Comparison of ENCODE assay signal across 8 mouse cellular contexts in the genomic region with DNA sequence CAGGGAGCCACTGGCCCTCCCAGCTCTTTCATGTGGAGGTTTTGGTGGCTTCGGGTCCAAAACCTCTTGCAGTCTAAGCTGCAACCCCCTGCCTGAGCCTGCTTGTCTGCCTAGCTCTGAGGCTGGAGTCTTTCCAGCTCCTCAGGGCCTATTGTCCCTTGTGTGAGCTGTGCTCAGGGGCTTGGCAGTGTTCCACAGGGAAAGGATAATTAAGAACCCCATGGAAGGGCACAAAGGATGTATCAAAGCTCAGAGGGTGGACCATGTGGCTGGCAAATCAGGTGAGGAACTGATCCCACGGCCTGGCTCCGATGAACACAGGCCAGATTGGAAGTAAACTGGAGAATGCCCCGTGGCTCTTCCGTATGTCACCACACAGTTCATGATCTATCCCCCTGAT. TPM values are rescaled to one million over a fixed set of nuclear protein-coding genes. Genes with fewer than 3 reads are reported as not detected.
DNase-seq lines count a peak whose midpoint lies in the region; ATAC-seq and TF ChIP-seq lines count a peak whose summit lies in the region.

No protein-coding gene starts in this region.

- no peaks in the 10 kb centered on the region for H3K9me3 ChIP-seq in embryonic facial prominence, embryonic 14.5 days (ENCODE audit: control insufficient read depth, low read length)
- no peaks in the 10 kb centered on the region for H3K9me3 ChIP-seq in hindbrain, embryonic 14.5 days (ENCODE audit: control insufficient read depth, low read length)
- H3K9me3 ChIP-seq in limb, embryonic 14.5 days (ENCODE audit: control insufficient read depth, low read length): no peaks in the 10 kb centered on the region
- no peaks in the 10 kb centered on the region for H3K9me3 ChIP-seq in stomach, postnatal 0 days (ENCODE audit: control insufficient read depth, low read length)

- peak; percentile 54; the same call in 1 of the 2 replicates for ATAC-seq in embryonic facial prominence, embryonic 14.5 days (ENCODE audit: low read depth)
- ATAC-seq in hindbrain, embryonic 14.5 days (ENCODE audit: low FRiP score): peak; percentile 38; the same call in 1 of the 2 replicates
- no peak for ATAC-seq in limb, embryonic 14.5 days (ENCODE audit: low FRiP score, low read depth)
- ATAC-seq in stomach, postnatal 0 days (ENCODE audit: low FRiP score, low TSS enrichment): no peak

- H3K4me1 ChIP-seq in embryonic facial prominence, embryonic 14.5 days (ENCODE audit: control insufficient read depth, insufficient read depth, low read length): peaks cover 74% of the 10 kb centered on the region
- H3K4me1 ChIP-seq in hindbrain, embryonic 14.5 days (replicated peaks; ENCODE audit: control insufficient read depth, insufficient read depth, low read length): peaks cover 78% of the 10 kb centered on the region
- H3K4me1 ChIP-seq in limb, embryonic 14.5 days (ENCODE audit: control insufficient read depth, insufficient read depth, low read length): peaks cover 90% of the 10 kb centered on the region
- H3K4me1 ChIP-seq in stomach, postnatal 0 days (replicated peaks; ENCODE audit: control insufficient read depth, insufficient read depth): peaks cover 22% of the 10 kb centered on the region

- TF ChIP-seq EP300 in stomach, postnatal 0 days (optimal IDR thresholded peaks at IDR 0.05): no peak

- H3K36me3 ChIP-seq in embryonic facial prominence, embryonic 14.5 days (ENCODE audit: control insufficient read depth, insufficient read depth, low read length): no peaks in the 10 kb centered on the region
- no peaks in the 10 kb centered on the region for H3K36me3 ChIP-seq in hindbrain, embryonic 14.5 days (replicated peaks; ENCODE audit: control insufficient read depth, insufficient read depth)
- no peaks in the 10 kb centered on the region for H3K36me3 ChIP-seq in limb, embryonic 14.5 days (ENCODE audit: control insufficient read depth, insufficient read depth, low read length)
- H3K36me3 ChIP-seq in stomach, postnatal 0 days (ENCODE audit: control insufficient read depth, insufficient read depth, low read length): no peaks in the 10 kb centered on the region

- H3K4me3 ChIP-seq in embryonic facial prominence, embryonic 14.5 days (ENCODE audit: low read depth, low read length): no peak overlapping the region
- no peak overlapping the region for H3K4me3 ChIP-seq in hindbrain, embryonic 14.5 days (replicated peaks; ENCODE audit: low read length)
- no peak overlapping the region for H3K4me3 ChIP-seq in limb, embryonic 14.5 days (replicated peaks; ENCODE audit: low read length)
- H3K4me3 ChIP-seq in stomach, postnatal 0 days (ENCODE audit: low read depth, low read length): no peak overlapping the region

- H3K4me2 ChIP-seq in embryonic facial prominence, embryonic 14.5 days (ENCODE audit: low read depth, low read length): no peak overlapping the region
- no peak overlapping the region for H3K4me2 ChIP-seq in hindbrain, embryonic 14.5 days (replicated peaks)
- H3K4me2 ChIP-seq in limb, embryonic 14.5 days (replicated peaks; ENCODE audit: low read depth, low read length, severe bottlenecking): no peak overlapping the region; the same call in 1 of the 2 replicates
- no peak overlapping the region for H3K4me2 ChIP-seq in stomach, postnatal 0 days (replicated peaks; ENCODE audit: low read depth)

- WGBS in embryonic facial prominence, embryonic 14.5 days: 34% methylated on average over 5 of the region's 5 CpGs
- 42% methylated on average over 5 of the region's 5 CpGs for WGBS in hindbrain, embryonic 14.5 days
- 50% methylated on average over 5 of the region's 5 CpGs for WGBS in limb, embryonic 14.5 days
- 57% methylated on average over 5 of the region's 5 CpGs for WGBS in stomach, postnatal 0 days

- peak; percentile 54 for DNase-seq in adrenal gland, postnatal 10 days
- no peak for DNase-seq in adrenal gland, adult 8-10 months
- DNase-seq in MN1 (ENCODE audit: low spot score): peak; percentile 67
- DNase-seq in embryonic facial prominence, embryonic 14.5 days (ENCODE audit: low spot score): peak; percentile 87
- DNase-seq in hindbrain, embryonic 14.5 days (ENCODE audit: low spot score): peak; percentile 79
- no peak for DNase-seq in limb, embryonic 14.5 days (ENCODE audit: low spot score)
- no peak for DNase-seq in stomach, postnatal 0 days (ENCODE audit: low spot score)
- no peak for DNase-seq in frontal cortex, postnatal 25 days (ENCODE audit: low spot score in 2 of 2)

- no peak for TF ChIP-seq CTCF in stomach, postnatal 0 days (IDR thresholded peaks at IDR 0.05; ENCODE audit: low read depth)

- H3K27ac ChIP-seq in embryonic facial prominence, embryonic 14.5 days (replicated peaks; ENCODE audit: low read depth, low read length): peak overlapping the region; percentile 92
- H3K27ac ChIP-seq in hindbrain, embryonic 14.5 days: peak overlapping the region; percentile 92
- H3K27ac ChIP-seq in limb, embryonic 14.5 days (replicated peaks; ENCODE audit: low read depth, low read length): peak overlapping the region; percentile 84
- no peak overlapping the region for H3K27ac ChIP-seq in stomach, postnatal 0 days (replicated peaks)

- no peaks in the 10 kb centered on the region for H3K27me3 ChIP-seq in embryonic facial prominence, embryonic 14.5 days (replicated peaks; ENCODE audit: control insufficient read depth, insufficient read depth, low read length)
- no peaks in the 10 kb centered on the region for H3K27me3 ChIP-seq in hindbrain, embryonic 14.5 days (ENCODE audit: control insufficient read depth, insufficient read depth, low read length)
- H3K27me3 ChIP-seq in limb, embryonic 14.5 days (ENCODE audit: control insufficient read depth, insufficient read depth, low read length): no peaks in the 10 kb centered on the region
- no peaks in the 10 kb centered on the region for H3K27me3 ChIP-seq in stomach, postnatal 0 days (ENCODE audit: control insufficient read depth, insufficient read depth, low read length)

- TF ChIP-seq POLR2A in limb, embryonic 14.5 days (IDR thresholded peaks at IDR 0.05; ENCODE audit: borderline replicate concordance, extremely low read depth, insufficient read depth, insufficient read length): no peak

- no peak overlapping the region; the same call in 1 of the 2 replicates for H3K9ac ChIP-seq in embryonic facial prominence, embryonic 14.5 days (ENCODE audit: low read depth, low read length)
- H3K9ac ChIP-seq in hindbrain, embryonic 14.5 days: peak overlapping the region; percentile 29; the same call in 1 of the 2 replicates
- H3K9ac ChIP-seq in limb, embryonic 14.5 days (ENCODE audit: low read depth, low read length, severe bottlenecking): no peak overlapping the region
- 0 out of 2 replicates have a peak overlapping the region, but pooled peaks have one; percentile 2 for H3K9ac ChIP-seq in stomach, postnatal 0 days (ENCODE audit: low read length)

RNA-seq across cellular contexts. Expression of a gene that starts 22.4 kb away (rescaled TPM):
- 10 to 100 TPM; 53.1 to 60.4 TPM for total RNA-seq in adrenal gland, postnatal 10 days (2021)
- total RNA-seq in adrenal gland, adult 8-10 months (2022): 10 to 100 TPM; 33.9 to 44.5 (median 40.0) TPM
- polyA plus RNA-seq in embryonic facial prominence, embryonic 14.5 days (2014; fragmentation: Nextera tagmentation; extraction: Ambion mirVana): 24.8 and 26.7 TPM in 2 replicates
- 13.4 and 15.7 TPM in 2 replicates for polyA plus RNA-seq in hindbrain, embryonic 14.5 days (2014; fragmentation: Nextera tagmentation; extraction: Ambion mirVana)
- polyA plus RNA-seq in limb, embryonic 14.5 days (2012; rRNA removed): 47.1 and 64.9 TPM in 2 replicates
- polyA plus RNA-seq in limb, embryonic 14.5 days (2014; fragmentation: Nextera tagmentation; extraction: Ambion mirVana): 24.3 and 25.2 TPM in 2 replicates
- 12.7 and 13.9 TPM in 2 replicates for polyA plus RNA-seq in stomach, postnatal 0 days (2015; fragmentation: Nextera tagmentation; extraction: Ambion mirVana)

RNA-seq across cellular contexts. Expression of a gene that starts 22.7 kb away (rescaled TPM):
- under 1 TPM; 0.42 to 0.51 TPM for total RNA-seq in adrenal gland, postnatal 10 days (2021)
- total RNA-seq in adrenal gland, adult 8-10 months (2022): 1 to 10 TPM in 2 of 4 experiments, under 1 TPM in 2; 0.42 to 1.8 (median 1.1) TPM
- 0.60 and 1.7 TPM in 2 replicates for polyA plus RNA-seq in embryonic facial prominence, embryonic 14.5 days (2014; fragmentation: Nextera tagmentation; extraction: Ambion mirVana)
- 1.5 and 1.9 TPM in 2 replicates for polyA plus RNA-seq in hindbrain, embryonic 14.5 days (2014; fragmentation: Nextera tagmentation; extraction: Ambion mirVana)
- polyA plus RNA-seq in limb, embryonic 14.5 days (2012; rRNA removed): 0.90 and 1.4 TPM in 2 replicates
- 0.12 and 0.43 TPM in 2 replicates for polyA plus RNA-seq in limb, embryonic 14.5 days (2014; fragmentation: Nextera tagmentation; extraction: Ambion mirVana)
- polyA plus RNA-seq in stomach, postnatal 0 days (2015; fragmentation: Nextera tagmentation; extraction: Ambion mirVana): 0.25 and 0.36 TPM in 2 replicates

RNA-seq across cellular contexts. Expression of a gene that starts 46.3 kb away (rescaled TPM):
- 10 to 100 TPM; 12.9 to 17.4 TPM for total RNA-seq in adrenal gland, postnatal 10 days (2021)
- total RNA-seq in adrenal gland, adult 8-10 months (2022): 10 to 100 TPM; 17.0 to 30.2 (median 22.3) TPM
- 9.9 and 11.4 TPM in 2 replicates for polyA plus RNA-seq in embryonic facial prominence, embryonic 14.5 days (2014; fragmentation: Nextera tagmentation; extraction: Ambion mirVana)
- 20.1 and 20.6 TPM in 2 replicates for polyA plus RNA-seq in hindbrain, embryonic 14.5 days (2014; fragmentation: Nextera tagmentation; extraction: Ambion mirVana)
- polyA plus RNA-seq in limb, embryonic 14.5 days (2012; rRNA removed): 25.4 TPM in 2 replicates
- 10.2 and 11.6 TPM in 2 replicates for polyA plus RNA-seq in limb, embryonic 14.5 days (2014; fragmentation: Nextera tagmentation; extraction: Ambion mirVana)
- polyA plus RNA-seq in stomach, postnatal 0 days (2015; fragmentation: Nextera tagmentation; extraction: Ambion mirVana): 12.1 TPM in 2 replicates

RNA-seq across cellular contexts. Expression of a gene that starts 46.4 kb away (rescaled TPM):
- total RNA-seq in adrenal gland, postnatal 10 days (2021): 10 to 100 TPM; 36.0 to 36.1 TPM
- 10 to 100 TPM; 44.1 to 57.3 (median 56.5) TPM for total RNA-seq in adrenal gland, adult 8-10 months (2022)
- 28.2 and 36.4 TPM in 2 replicates for polyA plus RNA-seq in embryonic facial prominence, embryonic 14.5 days (2014; fragmentation: Nextera tagmentation; extraction: Ambion mirVana)
- polyA plus RNA-seq in hindbrain, embryonic 14.5 days (2014; fragmentation: Nextera tagmentation; extraction: Ambion mirVana): 27.8 and 29.8 TPM in 2 replicates
- 36.1 and 42.1 TPM in 2 replicates for polyA plus RNA-seq in limb, embryonic 14.5 days (2012; rRNA removed)
- polyA plus RNA-seq in limb, embryonic 14.5 days (2014; fragmentation: Nextera tagmentation; extraction: Ambion mirVana): 34.1 and 35.1 TPM in 2 replicates
- 22.5 and 23.0 TPM in 2 replicates for polyA plus RNA-seq in stomach, postnatal 0 days (2015; fragmentation: Nextera tagmentation; extraction: Ambion mirVana)

RNA-seq across cellular contexts. Expression of a gene that starts 55.1 kb away (rescaled TPM):
- 10 to 100 TPM; 35.2 to 39.3 TPM for total RNA-seq in adrenal gland, postnatal 10 days (2021)
- total RNA-seq in adrenal gland, adult 8-10 months (2022): 10 to 100 TPM; 29.5 to 36.7 (median 34.1) TPM
- 3.5 and 5.7 TPM in 2 replicates for polyA plus RNA-seq in embryonic facial prominence, embryonic 14.5 days (2014; fragmentation: Nextera tagmentation; extraction: Ambion mirVana)
- 1.3 and 1.4 TPM in 2 replicates for polyA plus RNA-seq in hindbrain, embryonic 14.5 days (2014; fragmentation: Nextera tagmentation; extraction: Ambion mirVana)
- 13.2 and 15.4 TPM in 2 replicates for polyA plus RNA-seq in limb, embryonic 14.5 days (2012; rRNA removed)
- polyA plus RNA-seq in limb, embryonic 14.5 days (2014; fragmentation: Nextera tagmentation; extraction: Ambion mirVana): 3.7 and 5.6 TPM in 2 replicates
- polyA plus RNA-seq in stomach, postnatal 0 days (2015; fragmentation: Nextera tagmentation; extraction: Ambion mirVana): 4.9 and 5.2 TPM in 2 replicates

Comparison
In these comparisons a context has a peak if more than half of its experiments do, and no peak if none do; other contexts are left out.
1. DNase-seq: peak in adrenal gland, postnatal 10 days (single experiment), MN1 (single experiment), embryonic facial prominence, embryonic 14.5 days (single experiment) and hindbrain, embryonic 14.5 days (single experiment); none in adrenal gland, adult 8-10 months (single experiment), limb, embryonic 14.5 days (single experiment), stomach, postnatal 0 days (single experiment) and frontal cortex, postnatal 25 days (0 of 2).
2. ATAC-seq: peak in embryonic facial prominence, embryonic 14.5 days (single experiment) and hindbrain, embryonic 14.5 days (single experiment); none in limb, embryonic 14.5 days (single experiment) and stomach, postnatal 0 days (single experiment).
3. H3K9ac ChIP-seq: peak in hindbrain, embryonic 14.5 days (single experiment) and stomach, postnatal 0 days (single experiment); none in embryonic facial prominence, embryonic 14.5 days (single experiment) and limb, embryonic 14.5 days (single experiment).